Mouse (Mus musculus): ENCODE data around the gene Atp4a.
"Not testable (repeated sequence)": the region's sequence is repeated elsewhere in the genome, so short reads cannot be mapped to it uniquely, and the experiment has no call there.

Atp4a gene

GRCm38 (mm10) chr7:30730064-30730722 is 18.2 kb downstream of the Atp4a start:
- DNase-seq: not testable (repeated sequence)

- DNase-seq: no peak
These were observed 24.2 kb downstream of the Atp4a start for GRCm38 (mm10) chr7:30736211-30736610.

GRCm38 (mm10) chr7:30742570-30742969 is 30.6 kb downstream of the Atp4a start:
- DNase-seq: not testable (repeated sequence)

DNA sequence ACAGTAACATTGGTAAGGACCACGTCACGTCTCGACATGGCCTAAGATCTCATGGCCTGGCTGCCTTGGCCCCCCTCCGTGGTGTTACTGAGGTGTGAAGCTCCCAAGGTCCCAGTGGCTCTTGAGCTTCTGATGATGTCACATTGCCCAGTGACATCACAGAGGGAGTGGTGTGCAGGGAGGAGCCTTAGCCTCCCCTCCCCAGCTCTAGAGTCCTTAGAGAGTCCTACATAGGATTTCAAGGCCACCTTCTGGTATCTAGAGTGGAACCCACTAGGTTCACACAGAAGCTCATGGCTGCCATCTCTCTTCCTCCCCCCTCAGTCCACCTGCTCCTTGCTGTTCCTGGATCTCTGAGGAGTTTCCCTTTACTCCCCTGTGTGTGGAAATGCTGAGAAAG is 31.6 kb downstream of the Atp4a start, which contains the start of gene Gapdhs:
Gene Gapdhs, minus strand, starts transcription at position 65 of the 400 bp plus-strand sequence.
- not testable (repeated sequence) for DNase-seq

DNA sequence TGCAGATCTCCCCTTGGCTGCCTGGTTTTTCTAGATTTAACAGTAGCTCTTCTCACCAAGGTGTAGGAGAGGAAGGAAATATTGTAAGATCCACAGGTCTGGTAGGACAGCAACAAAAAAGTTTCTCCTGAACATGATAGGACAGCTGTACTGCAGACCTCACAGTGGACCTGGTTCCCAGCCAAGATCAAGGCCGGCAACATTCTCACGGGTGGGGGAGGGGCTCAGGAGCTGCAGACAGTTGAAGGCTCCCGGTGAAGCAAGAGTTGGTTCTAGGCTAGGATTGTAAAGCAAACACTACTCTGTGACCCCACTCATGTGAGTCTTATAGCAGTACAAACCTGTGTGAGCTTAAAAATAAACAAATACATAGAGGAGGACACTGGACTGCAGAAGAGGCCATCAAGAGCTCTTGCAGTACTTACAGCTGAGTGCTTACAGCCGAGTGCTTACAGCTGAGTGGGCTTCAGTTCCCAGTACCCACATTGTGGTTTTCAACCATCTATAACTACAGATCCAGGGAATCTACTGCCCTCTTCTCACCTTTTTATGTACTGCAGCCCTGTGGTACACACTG is 32.1 kb downstream of the Atp4a start:
- no peak for DNase-seq

GRCm38 (mm10) chr7:30747525-30748204 is 35.7 kb downstream of the Atp4a start:
- DNase-seq: no peak

DNA sequence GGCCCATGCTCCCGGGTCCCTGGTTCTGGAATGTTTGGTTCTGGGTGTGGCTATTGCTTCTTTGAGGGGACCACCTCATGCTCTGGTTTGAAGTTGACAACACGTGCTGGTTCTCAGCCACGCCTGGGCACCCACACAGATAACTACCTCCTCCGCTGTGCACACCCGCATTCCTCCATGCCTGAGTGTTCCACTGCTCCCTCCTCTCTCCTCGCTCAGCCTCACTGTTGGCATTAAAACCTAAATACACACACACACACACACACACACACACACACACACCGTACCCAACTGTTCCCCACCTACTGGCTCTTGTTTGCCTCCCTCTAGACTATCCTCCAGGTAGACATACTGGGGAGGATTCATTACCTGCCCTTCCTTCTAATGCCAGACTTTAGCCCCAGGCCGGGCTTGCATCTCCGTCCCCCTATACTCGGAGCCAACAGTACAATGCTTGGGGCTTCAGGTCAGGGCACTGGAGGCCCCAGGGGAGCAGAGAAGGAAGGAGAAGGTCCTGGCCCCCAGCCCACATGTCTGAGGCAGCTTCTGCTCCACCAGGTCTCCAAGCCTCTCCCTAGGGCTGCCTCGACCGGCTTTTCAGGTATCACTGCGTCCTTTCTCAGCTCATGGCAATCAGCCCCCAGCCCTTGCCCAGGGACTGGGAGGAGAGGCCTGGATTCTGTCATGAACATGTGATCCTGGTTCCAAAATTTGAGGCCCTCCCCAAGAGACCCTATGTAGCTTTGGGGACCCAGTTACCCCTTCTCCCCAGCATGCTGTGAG is 38.0 kb downstream of the Atp4a start:
- no peak for DNase-seq

DNA sequence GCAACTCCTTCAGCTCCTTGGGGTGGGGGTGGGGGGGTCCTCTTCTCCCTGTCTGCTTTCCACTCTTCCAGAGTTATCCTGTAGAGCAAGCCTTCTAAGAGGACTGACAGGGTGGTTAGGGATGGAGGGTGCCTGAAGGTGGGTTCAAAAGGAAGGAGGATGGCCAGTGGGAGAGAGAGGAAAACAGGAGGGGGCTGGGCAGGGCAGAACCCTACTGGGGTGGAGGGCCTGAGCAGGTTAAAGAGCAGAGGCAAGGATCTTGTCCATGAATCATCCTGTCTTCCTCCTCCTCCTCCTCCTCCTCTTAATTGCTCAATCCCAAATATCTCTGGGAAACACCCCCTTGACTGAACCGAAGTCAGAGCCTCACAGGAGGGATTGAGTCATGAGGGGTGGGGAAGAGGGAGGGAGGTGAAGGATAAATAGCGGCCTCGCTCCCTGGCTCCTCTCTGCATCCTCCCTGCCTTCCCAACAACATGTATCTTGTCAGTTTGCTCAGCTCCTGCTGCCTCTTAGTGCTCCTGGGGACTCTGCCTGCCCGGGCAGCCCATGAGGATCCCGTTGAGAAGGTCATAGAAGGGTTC is 39.2 kb downstream of the Atp4a start, which contains the start of gene Sbsn:
Gene Sbsn, plus strand, starts transcription at position 386 of the 584 bp plus-strand sequence.
- DNase-seq: no peak

DNA sequence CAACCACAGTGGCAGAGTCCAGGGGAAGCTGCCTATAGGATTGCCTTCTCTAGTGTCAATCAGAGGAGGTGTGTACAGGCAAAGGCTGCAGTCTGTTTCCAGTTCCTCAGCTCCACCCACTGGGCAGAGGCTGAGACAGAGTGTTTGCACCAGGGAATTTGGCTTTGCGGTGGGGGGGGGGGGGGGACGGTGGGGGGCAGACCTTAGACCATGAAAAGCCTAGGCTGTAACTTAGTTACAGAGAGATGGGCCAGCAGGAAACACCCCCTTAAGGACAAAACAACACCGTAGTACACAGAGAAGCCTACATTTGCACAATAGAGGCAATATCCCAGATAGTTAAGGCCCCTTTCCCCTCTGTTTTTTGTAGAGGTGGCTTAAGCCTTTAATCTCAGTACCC is 45.0 kb downstream of the Atp4a start:
- DNase-seq: no peak

GRCm38 (mm10) chr7:30758853-30759252 is 46.8 kb downstream of the Atp4a start:
- peak; percentile 63 for DNase-seq

DNA sequence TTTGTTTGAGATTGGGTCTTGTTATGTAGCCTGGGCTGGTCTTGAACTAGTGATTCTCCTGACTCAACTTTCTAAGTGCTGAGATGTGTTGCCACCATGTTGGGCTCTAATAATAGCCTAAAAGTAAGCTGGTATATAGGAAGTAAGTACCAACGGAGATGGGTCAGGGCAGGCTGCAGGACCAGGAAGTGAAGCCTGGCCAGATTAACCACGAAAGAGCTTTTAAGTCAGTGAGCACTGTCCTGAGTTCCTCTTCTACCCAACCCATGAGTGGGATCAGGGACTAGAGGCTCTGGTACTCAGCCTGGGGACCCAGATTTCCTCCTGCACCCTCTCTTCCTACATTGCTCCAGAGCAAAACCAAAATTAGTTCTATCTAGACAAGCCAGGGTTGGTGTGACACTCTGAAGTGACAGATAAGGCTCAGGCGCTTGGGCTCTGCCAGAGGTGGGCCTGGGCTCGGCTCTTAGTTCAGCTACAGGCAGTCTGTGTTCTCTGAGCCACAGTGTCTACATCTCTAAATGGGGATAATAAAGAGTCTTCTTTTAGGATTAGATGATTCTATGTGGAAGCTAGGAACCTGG is 49.9 kb downstream of the Atp4a start:
- no peak for DNase-seq

DNA sequence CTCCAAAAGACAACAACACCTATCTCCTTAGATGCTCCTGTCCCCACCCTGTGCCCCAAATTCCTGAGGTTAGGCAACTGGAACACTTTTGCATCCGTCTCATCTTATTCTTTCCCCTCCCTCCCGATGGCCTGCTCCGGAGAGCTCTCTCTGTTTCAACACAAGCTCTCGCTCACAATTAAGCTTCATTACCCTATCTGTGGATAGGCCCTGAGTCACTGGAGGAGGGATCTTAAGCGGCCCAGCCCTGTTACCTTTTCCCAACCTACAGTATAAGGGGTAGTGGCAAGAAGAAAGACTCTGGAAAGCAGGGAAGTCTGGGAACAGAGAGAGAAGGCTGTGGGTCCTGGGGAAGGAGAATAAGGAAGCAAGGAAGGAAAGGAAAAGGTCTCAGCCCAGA is 51.4 kb downstream of the Atp4a start, which contains the start of gene Dmkn:
Gene Dmkn, plus strand, starts transcription at position 301 of the 400 bp plus-strand sequence.
- no peak for DNase-seq

DNA sequence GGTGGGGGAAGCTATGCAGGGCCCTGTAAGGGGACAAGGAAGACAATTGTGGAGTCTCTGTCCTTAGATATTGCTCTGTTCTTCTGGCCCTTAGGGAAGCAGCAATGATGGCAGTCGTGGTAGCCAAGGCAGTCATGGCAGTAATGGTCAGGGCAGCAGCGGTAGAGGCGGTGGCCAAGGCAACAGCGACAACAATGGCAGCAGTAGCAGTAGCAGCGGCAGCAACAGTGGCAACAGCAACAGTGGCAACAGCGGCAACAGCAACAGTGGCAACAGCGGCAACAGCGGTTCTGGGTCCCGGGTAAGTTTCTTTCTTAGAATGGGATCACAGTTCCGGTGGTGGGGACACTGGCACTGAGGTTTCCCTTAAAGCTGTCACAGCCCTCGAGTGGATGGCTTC is 53.2 kb downstream of the Atp4a start:
- peak; percentile 9 for DNase-seq

DNA sequence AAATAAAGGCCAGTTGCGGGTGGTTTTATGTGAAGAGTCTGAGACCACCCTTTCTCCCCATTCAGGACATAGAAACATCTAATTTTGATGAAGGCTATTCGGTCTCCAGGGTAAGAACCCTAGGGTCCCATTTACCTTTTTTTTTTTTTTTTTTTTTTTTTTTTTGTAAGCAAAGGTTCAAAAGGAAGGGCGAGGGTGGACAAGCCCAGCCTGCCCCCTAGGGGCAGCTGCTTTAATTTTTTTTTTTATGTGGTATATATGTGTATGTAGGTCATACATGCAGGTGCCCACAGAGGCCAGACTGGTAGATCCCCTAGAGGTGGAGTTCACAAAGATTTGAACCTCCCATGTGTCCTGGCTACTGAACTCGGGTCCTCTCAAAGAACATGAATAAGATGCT is 54.4 kb downstream of the Atp4a start:
- no peak for DNase-seq

GRCm38 (mm10) chr7:30769236-30769635 is 57.2 kb downstream of the Atp4a start:
- DNase-seq: no peak

Data from embryo, embryonic 11 days (tissue).